Mouse (Mus musculus) right cerebral cortex, postnatal 10 days (tissue): ENCODE measurements at regions not wholly inside any gene's neighbourhood (a gene's known extent, or its start where the extent isn't known, plus 50 kb on each side); places are given as distances from the start of the nearest gene placed in this dataset.

ENCODE experiments used
- DNase-seq, 2 experiments: peaks; one replicate each; pipeline ENCODE4 v3.0.0; 2021; ENCODE audit warnings: low spot score in 2 of 2

- no peak for DNase-seq
Observed at GRCm38 (mm10) chr11:63287766-63288165, 159.0 kb downstream of the Pmp22 start.

GRCm38 (mm10) chr11:63290618-63291017 lies 161.8 kb downstream of the Pmp22 start:
- no peak for DNase-seq

GRCm38 (mm10) chr11:63293485-63293884 lies 164.7 kb downstream of the Pmp22 start:
- DNase-seq = no peak

- DNase-seq = no peak
Observed at GRCm38 (mm10) chr11:63294476-63294875, 165.7 kb downstream of the Pmp22 start.

- DNase-seq = no peak
Observed at GRCm38 (mm10) chr11:63296476-63296875, 167.7 kb downstream of the Pmp22 start.

GRCm38 (mm10) chr11:63299712-63300581 lies 171.2 kb downstream of the Pmp22 start:
- DNase-seq = no peak

- no peak for DNase-seq
Observed at GRCm38 (mm10) chr11:63325166-63325565, 196.4 kb downstream of the Pmp22 start.

- no peak for DNase-seq
Observed at GRCm38 (mm10) chr11:63326864-63327263, 198.1 kb downstream of the Pmp22 start.

GRCm38 (mm10) chr11:63337503-63337902 lies 208.7 kb downstream of the Pmp22 start:
- no peak for DNase-seq

- no peak for DNase-seq
Observed at GRCm38 (mm10) chr11:63338277-63338676, 209.5 kb downstream of the Pmp22 start.

- no peak for DNase-seq
Observed at GRCm38 (mm10) chr11:63345653-63346052, 216.9 kb downstream of the Pmp22 start.

- DNase-seq = no peak
Observed at GRCm38 (mm10) chr11:63350123-63350696, 221.4 kb downstream of the Pmp22 start.

- no peak for DNase-seq
Observed at GRCm38 (mm10) chr11:63351999-63352398, 223.2 kb downstream of the Pmp22 start.

GRCm38 (mm10) chr11:63352990-63353389 lies 224.2 kb downstream of the Pmp22 start:
- DNase-seq = no peak

GRCm38 (mm10) chr11:63353671-63354070 lies 224.9 kb downstream of the Pmp22 start:
- DNase-seq = no peak

- DNase-seq = no peak
Observed at GRCm38 (mm10) chr11:63357772-63358344, 229.1 kb downstream of the Pmp22 start.

- DNase-seq = no peak
Observed at GRCm38 (mm10) chr11:63367756-63368265, 239.0 kb downstream of the Pmp22 start.

GRCm38 (mm10) chr11:63369475-63369874 lies 240.7 kb downstream of the Pmp22 start:
- DNase-seq = no peak

- no peak for DNase-seq
Observed at GRCm38 (mm10) chr11:63376311-63376710, 247.5 kb downstream of the Pmp22 start.

- no peak for DNase-seq
Observed at GRCm38 (mm10) chr11:63376991-63377390, 248.2 kb downstream of the Pmp22 start.

- no peak for DNase-seq
Observed at GRCm38 (mm10) chr11:63388247-63388646, 259.5 kb downstream of the Pmp22 start.

- DNase-seq = no peak
Observed at GRCm38 (mm10) chr11:63391478-63391877, 262.7 kb downstream of the Pmp22 start.

- no peak for DNase-seq
Observed at GRCm38 (mm10) chr11:63392378-63392777, 263.6 kb downstream of the Pmp22 start.
